Mouse (Mus musculus) embryonic fibroblast, embryonic 13.5 days (primary cell): ENCODE measurements around the gene Atf6b.
A peak's percentile ranks its signal among the peaks of the same experiment; 100 is the strongest.

Source experiments
- CTCF ChIP-seq: IDR thresholded peaks from 2 replicates; pipeline ENCODE4 v1.5.1; 2011; ENCODE audit warnings: mild to moderate bottlenecking, control low read depth, low read length, moderate library complexity, borderline replicate concordance; ENCODE audit not compliant: insufficient read depth
- POLR2A ChIP-seq: IDR thresholded peaks from 2 replicates; pipeline ENCODE4 v1.6.1; 2011; ENCODE audit warnings: low read depth, mild to moderate bottlenecking, control low read depth, low read length, moderate library complexity

- TF ChIP-seq CTCF (no peak), POLR2A (peak; percentile 83)
These were observed 43.4 kb upstream of the Atf6b start, which contains the start of gene Rnf5 for GRCm38 (mm10) chr17:34603375-34604060.
